Mouse (Mus musculus): ENCODE measurements around the gene Pcnp. TPM values are rescaled to one million over a fixed set of nuclear protein-coding genes. Genes with fewer than 3 reads are reported as not detected.

Pcnp gene
- polyA plus RNA-seq, 1 experiment from 2014 or later = 64.2 TPM

GRCm38 (mm10) chr16:56072533-56072932 is 43.0 kb upstream of the Pcnp start:
- no peak for TF ChIP-seq CTCF (IDR thresholded peaks at IDR 0.05; ENCODE audit: low read depth)
- TF ChIP-seq EP300 (IDR thresholded peaks at IDR 0.05; ENCODE audit: low read depth) = no peak
- Histone ChIP-seq H3K36me3 (replicated peaks; ENCODE audit: insufficient read depth, low read length) (no peaks in the 10 kb centered on the region), H3K4me1 (ENCODE audit: insufficient read depth) (peaks cover 33% of the 10 kb centered on the region), H3K4me2 (ENCODE audit: low read depth, low read length) (no peak overlapping the region; the same call in 1 of the 2 replicates), H3K9me3 (ENCODE audit: low read length) (no peaks in the 10 kb centered on the region), H3K27me3 (ENCODE audit: insufficient read depth, low read length) (no peaks in the 10 kb centered on the region), H3K27ac (ENCODE audit: low read depth) (peak overlapping the region; percentile 86), H3K9ac (replicated peaks) (no peak overlapping the region), H3K4me3 (ENCODE audit: low read depth, low read length) (no peak overlapping the region)
- ATAC-seq (no peak), DNase-seq (no peak)
- WGBS (ENCODE audit: insufficient replicate concordance) = 83% methylated on average over 6 of the region's 6 CpGs

GRCm38 (mm10) chr16:56071317-56072232 is 42.0 kb upstream of the Pcnp start:
- H3K4me3 ChIP-seq (ENCODE audit: low read depth, low read length) = peak overlapping the region; percentile 14; the same call in 1 of the 2 replicates

GRCm38 (mm10) chr16:56068523-56069070 is 39.1 kb upstream of the Pcnp start:
- 81% methylated on average over 6 of the region's 6 CpGs for WGBS (ENCODE audit: insufficient replicate concordance)
- H3K27ac ChIP-seq (ENCODE audit: low read depth) = no peak overlapping the region

More at GRCm38 (mm10) chr16:56071317-56072232, 42.0 kb upstream of the Pcnp start:
- TF ChIP-seq CTCF (IDR thresholded peaks at IDR 0.05; ENCODE audit: low read depth) (no peak; the same call in 1 of the 2 replicates), EP300 (IDR thresholded peaks at IDR 0.05; ENCODE audit: low read depth) (peak; percentile 97)
- no peaks in the 10 kb centered on the region for H3K9me3 ChIP-seq (ENCODE audit: low read length)
- peak overlapping the region; percentile 86 for H3K27ac ChIP-seq (ENCODE audit: low read depth)
- peak overlapping the region; percentile 26; the same call in 1 of the 2 replicates for H3K9ac ChIP-seq (replicated peaks)
- ATAC-seq = peak; percentile 89
- no peaks in the 10 kb centered on the region for H3K36me3 ChIP-seq (replicated peaks; ENCODE audit: insufficient read depth, low read length)
- no peaks in the 10 kb centered on the region for H3K27me3 ChIP-seq (ENCODE audit: insufficient read depth, low read length)
- peak; percentile 73 for DNase-seq
- peaks cover 29% of the 10 kb centered on the region for H3K4me1 ChIP-seq (ENCODE audit: insufficient read depth)
- 32% methylated on average over 5 of the region's 5 CpGs for WGBS (ENCODE audit: insufficient replicate concordance)
- H3K4me2 ChIP-seq (ENCODE audit: low read depth, low read length) = peak overlapping the region; percentile 66

GRCm38 (mm10) chr16:56066113-56066512 is 36.6 kb upstream of the Pcnp start:
- no peak for DNase-seq
- Histone ChIP-seq H3K9me3 (ENCODE audit: low read length) (no peaks in the 10 kb centered on the region), H3K4me1 (ENCODE audit: insufficient read depth) (peaks cover 6% of the 10 kb centered on the region), H3K4me3 (ENCODE audit: low read depth, low read length) (no peak overlapping the region), H3K4me2 (ENCODE audit: low read depth, low read length) (no peak overlapping the region), H3K36me3 (replicated peaks; ENCODE audit: insufficient read depth, low read length) (no peaks in the 10 kb centered on the region), H3K27me3 (ENCODE audit: insufficient read depth, low read length) (no peaks in the 10 kb centered on the region), H3K9ac (replicated peaks) (no peak overlapping the region), H3K27ac (ENCODE audit: low read depth) (no peak overlapping the region)
- no peak for ATAC-seq
- TF ChIP-seq CTCF (IDR thresholded peaks at IDR 0.05; ENCODE audit: low read depth) (no peak), EP300 (IDR thresholded peaks at IDR 0.05; ENCODE audit: low read depth) (no peak)
- 59% methylated on average over 8 of the region's 8 CpGs for WGBS (ENCODE audit: insufficient replicate concordance)

More at GRCm38 (mm10) chr16:56068523-56069070, 39.1 kb upstream of the Pcnp start:
- Histone ChIP-seq H3K9me3 (ENCODE audit: low read length) (no peaks in the 10 kb centered on the region), H3K27me3 (ENCODE audit: insufficient read depth, low read length) (no peaks in the 10 kb centered on the region), H3K36me3 (replicated peaks; ENCODE audit: insufficient read depth, low read length) (no peaks in the 10 kb centered on the region), H3K4me2 (ENCODE audit: low read depth, low read length) (no peak overlapping the region), H3K4me3 (ENCODE audit: low read depth, low read length) (no peak overlapping the region), H3K9ac (replicated peaks) (no peak overlapping the region), H3K4me1 (ENCODE audit: insufficient read depth) (peaks cover 14% of the 10 kb centered on the region)
- no peak for ATAC-seq
- no peak for TF ChIP-seq CTCF (IDR thresholded peaks at IDR 0.05; ENCODE audit: low read depth)
- TF ChIP-seq EP300 (IDR thresholded peaks at IDR 0.05; ENCODE audit: low read depth) = no peak
- no peak for DNase-seq

GRCm38 (mm10) chr16:56064334-56064990 is 34.9 kb upstream of the Pcnp start:
- ATAC-seq = peak; percentile 91
- peak overlapping the region; percentile 62 for H3K9ac ChIP-seq (replicated peaks)
- no peaks in the 10 kb centered on the region for H3K4me1 ChIP-seq (ENCODE audit: insufficient read depth)
- H3K27ac ChIP-seq (ENCODE audit: low read depth) = peak overlapping the region; percentile 41; the same call in 1 of the 2 replicates
- TF ChIP-seq EP300 (IDR thresholded peaks at IDR 0.05; ENCODE audit: low read depth) (no peak), CTCF (IDR thresholded peaks at IDR 0.05; ENCODE audit: low read depth) (peak; percentile 87)
- peak overlapping the region; percentile 59 for H3K4me3 ChIP-seq (ENCODE audit: low read depth, low read length)
- no peaks in the 10 kb centered on the region for H3K27me3 ChIP-seq (ENCODE audit: insufficient read depth, low read length)
- WGBS (ENCODE audit: insufficient replicate concordance) = 3% methylated on average over 20 of the region's 20 CpGs
- no peaks in the 10 kb centered on the region for H3K36me3 ChIP-seq (replicated peaks; ENCODE audit: insufficient read depth, low read length)
- peak; percentile 81 for DNase-seq
- no peaks in the 10 kb centered on the region for H3K9me3 ChIP-seq (ENCODE audit: low read length)
- H3K4me2 ChIP-seq (ENCODE audit: low read depth, low read length) = peak overlapping the region; percentile 78

- no peaks in the 10 kb centered on the region for H3K4me1 ChIP-seq (ENCODE audit: insufficient read depth)
- no peaks in the 10 kb centered on the region for H3K36me3 ChIP-seq (replicated peaks; ENCODE audit: insufficient read depth, low read length)
- H3K4me3 ChIP-seq (ENCODE audit: low read depth, low read length) = no peak overlapping the region
- H3K9ac ChIP-seq (replicated peaks) = no peak overlapping the region
- DNase-seq (no peak), ATAC-seq (no peak)
- no peak for TF ChIP-seq CTCF (IDR thresholded peaks at IDR 0.05; ENCODE audit: low read depth)
- TF ChIP-seq EP300 (IDR thresholded peaks at IDR 0.05; ENCODE audit: low read depth) = no peak
- WGBS (ENCODE audit: insufficient replicate concordance) = 68% methylated on average over 11 of the region's 11 CpGs
- no peaks in the 10 kb centered on the region for H3K9me3 ChIP-seq (ENCODE audit: low read length)
- no peak overlapping the region for H3K27ac ChIP-seq (ENCODE audit: low read depth)
- no peak overlapping the region for H3K4me2 ChIP-seq (ENCODE audit: low read depth, low read length)
- H3K27me3 ChIP-seq (ENCODE audit: insufficient read depth, low read length) = no peaks in the 10 kb centered on the region
Measured at GRCm38 (mm10) chr16:56062981-56063380, 33.4 kb upstream of the Pcnp start.

Data from liver, postnatal 0 days (tissue).